8 mouse cellular contexts compared by ENCODE assay signal in genomic region chr5:137351394-137351793, GRCm38 (mm10). TPM values are rescaled to one million over a fixed set of nuclear protein-coding genes. Genes with fewer than 3 reads are reported as not detected.
DNase-seq lines count a peak whose midpoint lies in the region; ATAC-seq and TF ChIP-seq lines count a peak whose summit lies in the region.

No protein-coding gene starts in this region.

- peak overlapping the region; percentile 41; the same call in 1 of the 2 replicates for H3K9ac ChIP-seq in ES-E14 (ENCODE audit: insufficient read depth, low read depth, low read length, poor library complexity, severe bottlenecking)
- peak overlapping the region; percentile 92 for H3K9ac ChIP-seq in hindbrain, embryonic 11.5 days (ENCODE audit: low read depth, low read length)

- peak overlapping the region; percentile 86 for H3K4me3 ChIP-seq in ES-E14 (ENCODE audit: insufficient read depth in 1 of 2, low read depth in 1 of 2, low read length in 2 of 2, poor library complexity in 1 of 2, severe bottlenecking in 1 of 2)
- H3K4me3 ChIP-seq in hindbrain, embryonic 11.5 days (ENCODE audit: low read depth, low read length), result peak overlapping the region; percentile 87

- no peak for ATAC-seq in hindbrain, embryonic 11.5 days (ENCODE audit: low FRiP score)

- H3K36me3 ChIP-seq in ES-E14 (ENCODE audit: control insufficient read depth, insufficient read depth, low read length, poor library complexity, severe bottlenecking), result peaks cover 14% of the 10 kb centered on the region; the same call in 1 of the 2 replicates
- H3K36me3 ChIP-seq in hindbrain, embryonic 11.5 days (ENCODE audit: control insufficient read depth, insufficient read depth, low read length), result peaks cover 6% of the 10 kb centered on the region; the same call in 1 of the 2 replicates

- 8% methylated on average over 4 of the region's 4 CpGs for WGBS in hindbrain, embryonic 11.5 days

- peak; percentile 20 for DNase-seq in embryo, embryonic 11 days
- no peak for DNase-seq in embryo, embryonic 10.5 days (ENCODE audit: low spot score)
- DNase-seq in ES-E14 (ENCODE audit: low read depth, low spot score), result no peak
- DNase-seq in hindbrain, embryonic 11.5 days (ENCODE audit: low spot score), result no peak
- DNase-seq in lung, postnatal 14 days, result peak; percentile 6
- DNase-seq in layer of hippocampus, adult 9-10 months (ENCODE audit: low spot score), result no peak
- no peak for DNase-seq in natural killer cell, adult 2 months (ENCODE audit: low spot score in 2 of 2)
- no peak for DNase-seq in kidney, adult 9 months

- in situ Hi-C loops in ES-E14 (cut with MboI; ENCODE audit: low sequenced_read_pairs in 2 of 2, unreplicated experiment in 2 of 2), result no loop called here

- H3K9me3 ChIP-seq in ES-E14 (ENCODE audit: control insufficient read depth, insufficient read depth, low read depth, low read length), result no peaks in the 10 kb centered on the region
- no peaks in the 10 kb centered on the region for H3K9me3 ChIP-seq in hindbrain, embryonic 11.5 days (ENCODE audit: control insufficient read depth, low read length)

- peak overlapping the region; percentile 5; the same call in 1 of the 2 replicates for H3K27ac ChIP-seq in ES-E14 (ENCODE audit: insufficient read depth, low read depth, low read length, poor library complexity, severe bottlenecking)
- no peak overlapping the region for H3K27ac ChIP-seq in hindbrain, embryonic 11.5 days (ENCODE audit: low read depth, low read length)

- H3K4me2 ChIP-seq in hindbrain, embryonic 11.5 days (replicated peaks; ENCODE audit: low read depth, low read length), result peak overlapping the region; percentile 85

- H3K4me1 ChIP-seq in ES-E14 (ENCODE audit: control insufficient read depth in 2 of 2, insufficient read depth in 2 of 2, low read length in 2 of 2, poor library complexity in 1 of 2), result peaks cover 3 to 21% of the 10 kb centered on the region in 2 experiments; a peak in 3 of 4 replicates
- peaks cover 6% of the 10 kb centered on the region; the same call in 1 of the 2 replicates for H3K4me1 ChIP-seq in hindbrain, embryonic 11.5 days (replicated peaks; ENCODE audit: control insufficient read depth, insufficient read depth, low read length)

- H3K27me3 ChIP-seq in hindbrain, embryonic 11.5 days (ENCODE audit: control insufficient read depth, insufficient read depth, low read length), result no peaks in the 10 kb centered on the region

TF ChIP-seq in ES-E14, 5 proteins besides CTCF, POLR2A, EP300 and RAD21:
- TF ChIP-seq ZC3H11A (IDR thresholded peaks at IDR 0.05; ENCODE audit: borderline replicate concordance, low read depth, low read length), result no peak
- TF ChIP-seq HCFC1 (IDR thresholded peaks at IDR 0.05; ENCODE audit: borderline replicate concordance, insufficient read depth, low read length), result no peak
- TF ChIP-seq MAFK (IDR thresholded peaks at IDR 0.05; ENCODE audit: insufficient read depth, low read depth, low read length), result no peak
- TF ChIP-seq CHD2 (IDR thresholded peaks at IDR 0.05; ENCODE audit: low read depth, low read length), result no peak
- no peak for TF ChIP-seq ZNF384 (IDR thresholded peaks at IDR 0.05; ENCODE audit: low read depth, low read length)

RNA-seq across cellular contexts. Expression of gene Ephb4, which starts 1.5 kb away (rescaled TPM):
- 34.3 and 58.8 TPM in 2 replicates for total RNA-seq in ES-E14 (2012; rRNA removed)
- polyA plus RNA-seq in hindbrain, embryonic 11.5 days (2014; fragmentation: Nextera tagmentation; extraction: Ambion mirVana), result 21.0 and 21.3 TPM in 2 replicates

RNA-seq across cellular contexts. Expression of gene Slc12a9, which starts 18.0 kb away (rescaled TPM):
- 20.9 and 34.9 TPM in 2 replicates for total RNA-seq in ES-E14 (2012; rRNA removed)
- polyA plus RNA-seq in hindbrain, embryonic 11.5 days (2014; fragmentation: Nextera tagmentation; extraction: Ambion mirVana), result 7.1 and 7.5 TPM in 2 replicates

RNA-seq across cellular contexts. Expression of gene Trip6, which starts 37.2 kb away (rescaled TPM):
- 22.7 and 24.2 TPM in 2 replicates for total RNA-seq in ES-E14 (2012; rRNA removed)
- polyA plus RNA-seq in hindbrain, embryonic 11.5 days (2014; fragmentation: Nextera tagmentation; extraction: Ambion mirVana), result 27.4 and 28.6 TPM in 2 replicates

RNA-seq across cellular contexts. Expression of gene Srrt, which starts 43.9 kb away (rescaled TPM):
- total RNA-seq in ES-E14 (2012; rRNA removed), result 350 and 528 TPM in 2 replicates
- 138 and 140 TPM in 2 replicates for polyA plus RNA-seq in hindbrain, embryonic 11.5 days (2014; fragmentation: Nextera tagmentation; extraction: Ambion mirVana)

RNA-seq across cellular contexts. Expression of gene Ufsp1, which starts 57.0 kb away (rescaled TPM):
- total RNA-seq in ES-E14 (2012; rRNA removed), result 3.6 and 6.3 TPM in 2 replicates
- 8.6 and 9.0 TPM in 2 replicates for polyA plus RNA-seq in hindbrain, embryonic 11.5 days (2014; fragmentation: Nextera tagmentation; extraction: Ambion mirVana)

Comparison
In these comparisons a context has a peak if more than half of its experiments do, and no peak if none do; other contexts are left out.
1. DNase-seq: peak in embryo, embryonic 11 days (single experiment) and lung, postnatal 14 days (single experiment); none in embryo, embryonic 10.5 days (single experiment), ES-E14 (single experiment), hindbrain, embryonic 11.5 days (single experiment), layer of hippocampus, adult 9-10 months (single experiment), natural killer cell, adult 2 months (0 of 2) and kidney, adult 9 months (single experiment).